Mouse (Mus musculus): ENCODE data around the gene Rcvrn. TPM values are rescaled to one million over a fixed set of nuclear protein-coding genes. Genes with fewer than 3 reads are reported as not detected.

Gene Rcvrn
- polyA plus RNA-seq (2012; rRNA removed), result 0.04 TPM in 1 of 2 replicates, not detected in the other

DNA sequence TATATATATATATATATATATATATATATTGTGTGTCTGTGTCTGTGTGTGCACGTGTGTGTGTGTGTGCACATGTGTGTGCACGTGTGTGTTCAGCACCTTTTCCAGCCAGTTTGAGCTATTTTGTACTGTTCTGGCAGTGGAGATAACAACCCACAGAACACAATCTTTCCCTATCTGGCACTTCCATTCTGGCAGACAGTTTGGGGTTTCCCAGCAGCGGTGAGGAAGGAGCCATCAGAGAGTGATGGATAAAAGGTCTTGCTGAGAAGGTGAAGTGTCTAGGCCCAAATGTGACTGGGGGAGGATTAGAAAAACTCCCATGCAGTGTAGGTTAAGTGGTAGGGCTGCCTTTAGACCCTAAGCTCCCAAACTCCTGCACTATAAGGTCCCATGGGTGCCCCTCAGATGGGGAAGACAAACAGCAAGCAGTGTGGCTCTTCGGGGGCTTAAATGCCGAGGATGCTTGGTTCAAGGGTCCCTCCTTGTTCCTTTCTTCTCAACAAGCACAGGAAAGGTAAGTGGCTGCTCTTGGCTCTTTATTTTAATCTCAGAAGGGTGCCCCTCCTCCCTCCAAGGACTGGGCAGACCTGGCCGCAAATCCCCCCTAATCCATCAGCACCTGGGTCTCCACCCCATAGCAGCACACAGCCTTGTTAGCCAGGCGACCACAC, at the start of gene Rcvrn:
TSS of gene Rcvrn (plus strand) at position 624 of the 674 bp plus-strand sequence.

Other genes starting within 250 kb of the Rcvrn start
- gene Gas7, start 239.9 kb upstream of the Rcvrn start, polyA plus RNA-seq (2012; rRNA removed), result 1.5 and 1.8 TPM in 2 replicates
- 0.25 and 0.53 TPM in 2 replicates for gene Glp2r, start 75.8 kb downstream of the Rcvrn start, polyA plus RNA-seq (2012; rRNA removed)
- not detected in 2 replicates for gene Gsg1l2, start 79.3 kb downstream of the Rcvrn start, polyA plus RNA-seq (2012; rRNA removed)
- gene Dhrs7c, start 102.9 kb downstream of the Rcvrn start, polyA plus RNA-seq (2012; rRNA removed), result 0.02 TPM in 1 of 2 replicates, not detected in the other
- gene Usp43, start 226.8 kb downstream of the Rcvrn start, polyA plus RNA-seq (2012; rRNA removed), result 0.10 and 0.16 TPM in 2 replicates